Mouse (Mus musculus) heart, adult 2 months (tissue): Measurements from ENCODE around the gene Rnf7.

ENCODE experiments used
- CTCF ChIP-seq: fragments of 200-600 bp; IDR thresholded peaks from 2 replicates; pipeline ENCODE4 v1.8.1; 2022; ENCODE audit warnings: antibody characterized with exemption, mild to moderate bottlenecking, moderate library complexity
- POLR2A ChIP-seq: fragments of 200-500 bp; IDR thresholded peaks from 2 replicates; pipeline ENCODE4 v1.6.1; 2011; ENCODE audit warnings: mild to moderate bottlenecking, low read depth, low read length, control low read depth; ENCODE audit not compliant: insufficient read depth

- TF ChIP-seq POLR2A (no peak), CTCF (no peak)
Observed at GRCm38 (mm10) chr9:96463708-96464107, 14.8 kb downstream of the Rnf7 start.
